Mouse (Mus musculus): ENCODE results near the gene Shisa9.

GRCm38 (mm10) chr16:12116926-12117325, 133.0 kb downstream of the Shisa9 start:
- TF ChIP-seq POLR2A (IDR thresholded peaks at IDR 0.05; ENCODE audit: low read depth, low read length) (no peak), CTCF (IDR thresholded peaks at IDR 0.05; ENCODE audit: extremely low read depth, insufficient read depth, insufficient read length, insufficient replicate concordance) (no peak)

Measured in spleen, adult 2 months (tissue).